Mouse (Mus musculus): ENCODE measurements at regions not wholly inside any gene's neighbourhood (a gene's known extent, or its start where the extent isn't known, plus 50 kb on each side); places are given as distances from the start of the nearest gene placed in this dataset.

DNA sequence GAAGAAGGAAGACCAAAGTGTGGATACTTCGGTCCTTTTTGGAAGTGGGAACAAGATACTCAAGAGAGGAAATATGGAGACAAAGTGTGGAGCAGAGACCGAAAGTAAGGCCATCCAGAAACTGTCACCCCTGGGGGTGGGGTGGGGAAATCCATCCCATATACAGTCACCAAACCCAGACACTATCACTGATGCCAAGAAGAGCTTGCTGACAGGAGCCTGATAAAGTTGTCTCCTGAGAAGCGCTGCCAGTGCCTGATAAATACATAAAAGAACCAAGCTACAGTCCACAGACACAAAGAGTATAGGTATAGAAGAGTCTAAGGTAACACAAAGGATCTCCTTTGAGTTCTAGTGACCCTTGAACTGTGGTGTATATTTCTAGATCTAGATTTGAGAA is 1026.7 kb downstream of the Pla2g4a start:
- Histone ChIP-seq H3K27ac (ENCODE audit: low read depth, low read length) (no peak overlapping the region), H3K4me2 (ENCODE audit: low read depth, low read length, poor library complexity, severe bottlenecking) (no peak overlapping the region), H3K4me3 (ENCODE audit: low read depth, low read length) (no peak overlapping the region), H3K4me1 (ENCODE audit: insufficient read depth, low read length) (no peaks in the 10 kb centered on the region), H3K36me3 (ENCODE audit: insufficient read depth, low read length) (no peaks in the 10 kb centered on the region), H3K9ac (replicated peaks; ENCODE audit: low read length, poor library complexity, severe bottlenecking) (no peak overlapping the region), H3K9me3 (ENCODE audit: low read length) (no peaks in the 10 kb centered on the region), H3K27me3 (ENCODE audit: insufficient read depth, low read length) (no peaks in the 10 kb centered on the region)
- TF ChIP-seq CTCF (IDR thresholded peaks at IDR 0.05) = no peak
- DNase-seq (ENCODE audit: low spot score) = no peak
- 93% methylated on average over 3 of the region's 3 CpGs for WGBS
- ATAC-seq (ENCODE audit: low FRiP score) = no peak

DNA sequence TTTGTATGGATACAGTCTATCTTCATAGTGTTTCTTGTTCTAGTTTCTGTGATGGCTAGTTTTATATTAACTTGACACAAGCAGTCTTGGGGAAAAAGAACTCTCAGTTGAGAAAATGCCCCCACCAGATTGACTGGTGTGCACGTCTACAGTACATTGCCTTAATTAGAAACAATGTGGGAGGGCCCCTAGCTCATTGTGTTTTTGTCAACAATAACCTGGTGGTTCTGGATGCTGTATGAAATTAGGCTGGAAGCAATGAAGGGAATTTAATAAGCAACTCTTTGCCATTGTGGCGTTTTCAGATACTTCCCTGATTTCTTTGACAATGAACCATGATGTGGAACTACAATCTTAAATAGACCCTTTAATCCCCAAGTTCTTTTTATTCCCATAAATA is 1036.6 kb downstream of the Pla2g4a start:
- H3K4me1 ChIP-seq (ENCODE audit: insufficient read depth, low read length) = no peaks in the 10 kb centered on the region
- 73% methylated on average over 2 of the region's 2 CpGs for WGBS
- H3K27me3 ChIP-seq (ENCODE audit: insufficient read depth, low read length) = no peaks in the 10 kb centered on the region
- H3K9ac ChIP-seq (replicated peaks; ENCODE audit: low read length, poor library complexity, severe bottlenecking) = no peak overlapping the region
- ATAC-seq (ENCODE audit: low FRiP score) (no peak), DNase-seq (ENCODE audit: low spot score) (no peak)
- no peaks in the 10 kb centered on the region for H3K9me3 ChIP-seq (ENCODE audit: low read length)
- H3K27ac ChIP-seq (ENCODE audit: low read depth, low read length) = no peak overlapping the region
- no peaks in the 10 kb centered on the region for H3K36me3 ChIP-seq (ENCODE audit: insufficient read depth, low read length)
- H3K4me3 ChIP-seq (ENCODE audit: low read depth, low read length) = no peak overlapping the region
- H3K4me2 ChIP-seq (ENCODE audit: low read depth, low read length, poor library complexity, severe bottlenecking) = no peak overlapping the region
- TF ChIP-seq CTCF (IDR thresholded peaks at IDR 0.05) = no peak

DNA sequence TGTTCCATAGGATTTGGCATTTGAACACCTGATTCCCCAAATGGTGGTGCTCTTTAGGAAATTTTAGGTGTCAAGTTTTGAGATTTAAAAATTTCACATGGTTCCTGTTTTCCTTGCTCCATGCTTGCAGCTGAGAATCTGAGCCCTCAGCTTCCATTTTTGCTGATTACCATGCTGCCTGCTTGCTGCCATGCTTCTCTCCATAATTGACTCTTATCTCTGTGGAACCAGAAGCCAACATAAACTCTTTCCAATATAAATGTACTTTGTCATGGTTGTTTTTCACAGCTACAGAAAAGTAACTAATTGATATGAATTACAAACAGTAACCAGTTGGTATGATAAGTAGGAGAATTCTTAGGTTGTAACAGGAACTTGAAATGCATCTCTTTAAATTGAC is 1044.0 kb downstream of the Pla2g4a start:
- H3K27ac ChIP-seq (ENCODE audit: low read depth, low read length) = no peak overlapping the region
- H3K9me3 ChIP-seq (ENCODE audit: low read length) = no peaks in the 10 kb centered on the region
- no peaks in the 10 kb centered on the region for H3K36me3 ChIP-seq (ENCODE audit: insufficient read depth, low read length)
- no peak for DNase-seq (ENCODE audit: low spot score)
- H3K4me2 ChIP-seq (ENCODE audit: low read depth, low read length, poor library complexity, severe bottlenecking) = no peak overlapping the region
- no peaks in the 10 kb centered on the region for H3K27me3 ChIP-seq (ENCODE audit: insufficient read depth, low read length)
- H3K4me3 ChIP-seq (ENCODE audit: low read depth, low read length) = no peak overlapping the region
- no peak overlapping the region for H3K9ac ChIP-seq (replicated peaks; ENCODE audit: low read length, poor library complexity, severe bottlenecking)
- no peaks in the 10 kb centered on the region for H3K4me1 ChIP-seq (ENCODE audit: insufficient read depth, low read length)
- TF ChIP-seq CTCF (IDR thresholded peaks at IDR 0.05) = no peak
- no peak for ATAC-seq (ENCODE audit: low FRiP score)

DNA sequence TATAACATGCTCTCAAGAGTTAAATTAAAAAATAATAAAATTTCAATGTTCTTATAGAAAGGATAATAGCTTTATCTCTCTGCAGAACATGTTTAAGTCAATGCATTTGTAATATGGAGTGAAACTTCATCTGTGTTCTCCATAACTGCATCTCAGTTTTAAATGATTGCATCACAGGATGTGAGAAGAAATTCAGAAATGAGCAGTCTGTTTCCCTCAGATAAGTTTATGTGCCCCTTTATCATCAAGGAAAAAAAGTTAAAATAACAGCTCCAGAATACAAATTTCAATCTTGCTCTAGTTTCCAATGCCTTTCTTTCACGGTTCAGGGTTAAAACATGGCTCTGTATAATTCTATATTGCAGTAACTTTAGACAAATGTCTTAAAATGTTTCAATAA is 1048.3 kb downstream of the Pla2g4a start:
- DNase-seq (ENCODE audit: low spot score) (no peak), ATAC-seq (ENCODE audit: low FRiP score) (no peak)
- Histone ChIP-seq H3K9me3 (ENCODE audit: low read length) (no peaks in the 10 kb centered on the region), H3K4me3 (ENCODE audit: low read depth, low read length) (no peak overlapping the region), H3K27ac (ENCODE audit: low read depth, low read length) (no peak overlapping the region), H3K4me2 (ENCODE audit: low read depth, low read length, poor library complexity, severe bottlenecking) (no peak overlapping the region), H3K9ac (replicated peaks; ENCODE audit: low read length, poor library complexity, severe bottlenecking) (no peak overlapping the region), H3K36me3 (ENCODE audit: insufficient read depth, low read length) (no peaks in the 10 kb centered on the region), H3K4me1 (ENCODE audit: insufficient read depth, low read length) (no peaks in the 10 kb centered on the region), H3K27me3 (ENCODE audit: insufficient read depth, low read length) (no peaks in the 10 kb centered on the region)
- no peak for TF ChIP-seq CTCF (IDR thresholded peaks at IDR 0.05)
- 83% methylated on average over 1 of the region's 1 CpGs for WGBS

DNA sequence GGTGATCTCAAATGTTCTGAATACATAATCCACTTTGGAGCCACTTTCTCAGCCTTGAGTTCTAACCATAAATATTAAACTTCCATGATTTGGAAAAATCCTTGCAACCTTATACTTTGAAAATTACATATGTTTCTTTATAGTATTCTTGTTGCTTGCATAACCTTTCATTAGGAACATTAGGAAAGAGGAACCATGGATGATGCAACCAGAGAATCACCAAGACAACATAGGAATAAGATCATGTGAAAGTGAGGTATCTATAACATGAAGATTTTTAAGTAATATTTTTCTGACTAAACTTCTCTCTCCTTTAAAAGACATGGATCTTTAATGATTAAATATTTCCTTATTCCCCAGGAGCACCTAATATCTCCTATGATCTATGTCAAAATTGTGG is 1057.0 kb downstream of the Pla2g4a start:
- H3K4me2 ChIP-seq (ENCODE audit: low read depth, low read length, poor library complexity, severe bottlenecking) = no peak overlapping the region
- no peak for TF ChIP-seq CTCF (IDR thresholded peaks at IDR 0.05)
- H3K4me1 ChIP-seq (ENCODE audit: insufficient read depth, low read length) = no peaks in the 10 kb centered on the region
- ATAC-seq (ENCODE audit: low FRiP score) (no peak), DNase-seq (ENCODE audit: low spot score) (no peak)
- H3K36me3 ChIP-seq (ENCODE audit: insufficient read depth, low read length) = no peaks in the 10 kb centered on the region
- H3K27ac ChIP-seq (ENCODE audit: low read depth, low read length) = no peak overlapping the region
- H3K4me3 ChIP-seq (ENCODE audit: low read depth, low read length) = no peak overlapping the region
- H3K27me3 ChIP-seq (ENCODE audit: insufficient read depth, low read length) = no peaks in the 10 kb centered on the region
- no peaks in the 10 kb centered on the region for H3K9me3 ChIP-seq (ENCODE audit: low read length)
- no peak overlapping the region for H3K9ac ChIP-seq (replicated peaks; ENCODE audit: low read length, poor library complexity, severe bottlenecking)

DNA sequence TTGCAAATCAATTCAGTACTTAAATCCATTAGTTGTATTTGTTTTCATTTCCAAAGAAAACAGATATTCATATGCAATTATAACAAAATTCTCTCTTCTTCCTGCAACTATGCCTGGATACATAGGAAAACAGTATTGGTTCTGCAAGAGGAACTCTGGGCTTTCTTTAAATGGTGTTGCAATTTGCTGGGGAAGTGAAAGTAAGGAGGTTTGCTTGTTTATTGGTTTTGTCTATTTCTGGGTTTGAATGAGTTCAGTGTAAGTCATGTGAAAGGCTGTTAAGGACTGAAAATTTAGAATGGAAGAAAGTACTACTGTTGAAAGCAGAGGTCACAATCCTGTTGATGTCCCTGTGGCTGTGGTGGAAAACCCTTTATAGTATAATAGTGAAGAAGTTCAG is 1058.0 kb downstream of the Pla2g4a start:
- no peak overlapping the region for H3K9ac ChIP-seq (replicated peaks; ENCODE audit: low read length, poor library complexity, severe bottlenecking)

More for the DNA sequence above, 1058.0 kb downstream of the Pla2g4a start:
- no peak overlapping the region for H3K4me2 ChIP-seq (ENCODE audit: low read depth, low read length, poor library complexity, severe bottlenecking)
- ATAC-seq (ENCODE audit: low FRiP score) (no peak), DNase-seq (ENCODE audit: low spot score) (no peak)
- no peak overlapping the region for H3K27ac ChIP-seq (ENCODE audit: low read depth, low read length)
- no peaks in the 10 kb centered on the region for H3K27me3 ChIP-seq (ENCODE audit: insufficient read depth, low read length)
- H3K36me3 ChIP-seq (ENCODE audit: insufficient read depth, low read length) = no peaks in the 10 kb centered on the region
- H3K9me3 ChIP-seq (ENCODE audit: low read length) = no peaks in the 10 kb centered on the region
- H3K4me1 ChIP-seq (ENCODE audit: insufficient read depth, low read length) = no peaks in the 10 kb centered on the region
- no peak overlapping the region for H3K4me3 ChIP-seq (ENCODE audit: low read depth, low read length)
- TF ChIP-seq CTCF (IDR thresholded peaks at IDR 0.05) = no peak

All from midbrain, postnatal 0 days (tissue).